Mouse (Mus musculus): ENCODE measurements around the gene Scly. TPM values are rescaled to one million over a fixed set of nuclear protein-coding genes. Genes with fewer than 3 reads are reported as not detected.
A peak's percentile ranks its signal among the peaks of the same experiment; 100 is the strongest.

Scly gene
- polyA plus RNA-seq (2015; fragmentation: Nextera tagmentation; extraction: Ambion mirVana): 11.2 and 12.1 TPM in 2 replicates

- no peaks in the 10 kb centered on the region for H3K9me3 ChIP-seq (replicated peaks; ENCODE audit: control insufficient read depth, low read length, poor library complexity, severe bottlenecking)
- no peaks in the 10 kb centered on the region for H3K27me3 ChIP-seq (ENCODE audit: control insufficient read depth, insufficient read depth, low read depth, low read length)
- under 1% methylated on average over 64 of the region's 65 CpGs for WGBS
- H3K4me1 ChIP-seq (ENCODE audit: control insufficient read depth, insufficient read depth, low read length): peaks cover 8% of the 10 kb centered on the region; the same call in 1 of the 2 replicates
- H3K4me3 ChIP-seq (ENCODE audit: low read depth, low read length): peak within 1 kb of the TSS; percentile 89
- peak within 1 kb of the TSS; percentile 79 for H3K9ac ChIP-seq (ENCODE audit: low read depth, low read length)
- H3K4me2 ChIP-seq (ENCODE audit: low read length): peak within 1 kb of the TSS; percentile 86
- ATAC-seq: peak; percentile 100
- no peaks in the 10 kb centered on the region for H3K36me3 ChIP-seq (ENCODE audit: control insufficient read depth, insufficient read depth, low read length)
- peak within 1 kb of the TSS; percentile 54 for H3K27ac ChIP-seq (ENCODE audit: low read length)
Observed at GRCm38 (mm10) chr1:91297799-91298744, at the start of gene Scly. Gene Scly, plus strand, starts transcription at chr1:91298338.

DNA sequence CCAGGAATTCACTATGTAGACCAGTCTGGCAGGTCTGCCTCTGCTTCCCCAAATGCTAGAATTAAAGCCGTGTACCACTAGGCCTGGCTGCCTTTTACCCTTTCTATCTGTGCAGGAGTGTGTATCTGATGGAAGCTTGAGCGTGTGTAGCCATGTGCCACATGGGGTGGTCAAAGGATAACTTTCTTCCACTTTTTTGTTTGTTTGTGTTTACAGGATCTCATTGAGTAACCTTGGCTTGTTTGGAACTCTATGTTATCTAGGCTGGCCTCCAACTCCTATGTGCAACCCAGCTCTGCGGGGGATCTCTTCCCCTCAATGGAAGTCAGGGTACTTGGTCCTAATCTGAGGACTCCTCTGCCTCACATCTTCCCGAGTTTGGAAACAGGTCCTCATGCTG lies 49.2 kb upstream of the Scly start:
- ATAC-seq: no peak
- peak overlapping the region; percentile 85 for H3K4me2 ChIP-seq (ENCODE audit: low read length)
- H3K4me1 ChIP-seq (ENCODE audit: control insufficient read depth, insufficient read depth, low read length): peaks cover 26% of the 10 kb centered on the region
- H3K4me3 ChIP-seq (ENCODE audit: low read depth, low read length): 0 out of 2 replicates have a peak overlapping the region, but pooled peaks have one; percentile 3
- H3K9me3 ChIP-seq (replicated peaks; ENCODE audit: control insufficient read depth, low read length, poor library complexity, severe bottlenecking): no peaks in the 10 kb centered on the region
- H3K36me3 ChIP-seq (ENCODE audit: control insufficient read depth, insufficient read depth, low read length): no peaks in the 10 kb centered on the region
- 0 out of 2 replicates have a peak overlapping the region, but pooled peaks have one; percentile 11 for H3K27ac ChIP-seq (ENCODE audit: low read length)
- 50% methylated on average over 4 of the region's 4 CpGs for WGBS
- no peaks in the 10 kb centered on the region for H3K27me3 ChIP-seq (ENCODE audit: control insufficient read depth, insufficient read depth, low read depth, low read length)
- no peak overlapping the region for H3K9ac ChIP-seq (ENCODE audit: low read depth, low read length)

- H3K36me3 ChIP-seq (ENCODE audit: control insufficient read depth, insufficient read depth, low read length): no peaks in the 10 kb centered on the region
- peak within 1 kb of the TSS; percentile 86 for H3K27ac ChIP-seq (ENCODE audit: low read length)
- peak within 1 kb of the TSS; percentile 95 for H3K4me3 ChIP-seq (ENCODE audit: low read depth, low read length)
- peak within 1 kb of the TSS; percentile 88 for H3K9ac ChIP-seq (ENCODE audit: low read depth, low read length)
- ATAC-seq: peak; percentile 99
- peak within 1 kb of the TSS; percentile 85 for H3K4me2 ChIP-seq (ENCODE audit: low read length)
- WGBS: under 1% methylated on average over 43 of the region's 43 CpGs
- peaks cover 26% of the 10 kb centered on the region for H3K4me1 ChIP-seq (ENCODE audit: control insufficient read depth, insufficient read depth, low read length)
- H3K27me3 ChIP-seq (ENCODE audit: control insufficient read depth, insufficient read depth, low read depth, low read length): no peaks in the 10 kb centered on the region
- no peaks in the 10 kb centered on the region for H3K9me3 ChIP-seq (replicated peaks; ENCODE audit: control insufficient read depth, low read length, poor library complexity, severe bottlenecking)
Observed at GRCm38 (mm10) chr1:91249564-91250414, 48.3 kb upstream of the Scly start, which contains the start of gene Ube2f. Gene Ube2f, plus strand, starts transcription at chr1:91250304.

DNA sequence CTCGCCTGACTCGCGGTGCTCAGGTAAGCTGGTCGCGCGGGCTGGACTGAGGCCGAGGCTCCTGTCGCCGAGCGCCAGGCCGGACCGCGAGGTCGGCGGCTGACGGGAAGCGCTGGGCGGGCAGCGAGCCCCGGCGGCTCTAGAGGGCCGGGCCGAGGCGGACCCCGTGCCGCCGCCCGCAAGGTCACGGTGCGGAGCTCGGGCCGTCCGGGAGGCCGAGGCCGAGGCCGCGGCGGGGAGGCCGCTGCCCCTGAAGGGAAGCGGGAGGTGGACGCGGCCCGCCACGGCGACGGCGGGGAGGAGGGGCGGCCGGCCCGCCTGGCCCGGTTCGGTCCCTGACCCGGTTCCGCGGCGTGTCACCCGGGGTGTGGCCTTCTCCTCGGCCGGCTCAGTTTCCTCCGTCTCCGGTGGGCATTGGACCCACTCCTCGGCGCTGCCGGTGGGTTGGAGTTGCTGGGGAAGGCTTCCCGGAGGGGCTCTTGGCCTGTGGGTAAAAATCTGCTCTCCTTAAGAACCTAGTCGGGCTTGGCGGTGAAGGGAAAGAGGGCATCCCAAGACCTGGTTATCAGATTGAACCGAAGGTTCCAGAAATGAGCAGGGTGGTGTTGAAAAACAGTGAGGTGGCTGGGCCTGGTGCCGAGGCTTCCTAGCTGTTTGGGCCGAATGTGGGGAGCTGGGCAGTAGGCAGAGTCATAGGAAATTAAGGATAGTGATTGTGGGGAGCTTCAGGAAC lies 47.6 kb upstream of the Scly start:
- no peaks in the 10 kb centered on the region for H3K36me3 ChIP-seq (ENCODE audit: control insufficient read depth, insufficient read depth, low read length)
- no peak; the same call in 1 of the 2 replicates for ATAC-seq

GRCm38 (mm10) chr1:91251148-91251650 lies 46.9 kb upstream of the Scly start:
- ATAC-seq: no peak
- H3K4me1 ChIP-seq (ENCODE audit: control insufficient read depth, insufficient read depth, low read length): peaks cover 26% of the 10 kb centered on the region

More for the DNA sequence above, 47.6 kb upstream of the Scly start:
- Histone ChIP-seq H3K4me1 (ENCODE audit: control insufficient read depth, insufficient read depth, low read length) (peaks cover 26% of the 10 kb centered on the region), H3K9me3 (replicated peaks; ENCODE audit: control insufficient read depth, low read length, poor library complexity, severe bottlenecking) (no peaks in the 10 kb centered on the region), H3K4me3 (ENCODE audit: low read depth, low read length) (peak overlapping the region; percentile 95), H3K4me2 (ENCODE audit: low read length) (peak overlapping the region; percentile 82), H3K27me3 (ENCODE audit: control insufficient read depth, insufficient read depth, low read depth, low read length) (no peaks in the 10 kb centered on the region), H3K9ac (ENCODE audit: low read depth, low read length) (peak overlapping the region; percentile 88), H3K27ac (ENCODE audit: low read length) (peak overlapping the region; percentile 86)
- WGBS: under 1% methylated on average over 37 of the region's 70 CpGs

GRCm38 (mm10) chr1:91251927-91252326 lies 46.2 kb upstream of the Scly start:
- Histone ChIP-seq H3K9ac (ENCODE audit: low read depth, low read length) (no peak overlapping the region), H3K27me3 (ENCODE audit: control insufficient read depth, insufficient read depth, low read depth, low read length) (no peaks in the 10 kb centered on the region), H3K9me3 (replicated peaks; ENCODE audit: control insufficient read depth, low read length, poor library complexity, severe bottlenecking) (no peaks in the 10 kb centered on the region), H3K36me3 (ENCODE audit: control insufficient read depth, insufficient read depth, low read length) (no peaks in the 10 kb centered on the region; the same call in 1 of the 2 replicates), H3K27ac (ENCODE audit: low read length) (no peak overlapping the region), H3K4me3 (ENCODE audit: low read depth, low read length) (no peak overlapping the region), H3K4me1 (ENCODE audit: control insufficient read depth, insufficient read depth, low read length) (peaks cover 26% of the 10 kb centered on the region), H3K4me2 (ENCODE audit: low read length) (peak overlapping the region; percentile 19; the same call in 1 of the 2 replicates)
- WGBS: 66% methylated on average over 8 of the region's 8 CpGs
- no peak for ATAC-seq

More at GRCm38 (mm10) chr1:91251148-91251650, 46.9 kb upstream of the Scly start:
- Histone ChIP-seq H3K27me3 (ENCODE audit: control insufficient read depth, insufficient read depth, low read depth, low read length) (no peaks in the 10 kb centered on the region), H3K9me3 (replicated peaks; ENCODE audit: control insufficient read depth, low read length, poor library complexity, severe bottlenecking) (no peaks in the 10 kb centered on the region), H3K27ac (ENCODE audit: low read length) (no peak overlapping the region), H3K4me2 (ENCODE audit: low read length) (peak overlapping the region; percentile 82), H3K9ac (ENCODE audit: low read depth, low read length) (peak overlapping the region; percentile 88), H3K4me3 (ENCODE audit: low read depth, low read length) (peak overlapping the region; percentile 95), H3K36me3 (ENCODE audit: control insufficient read depth, insufficient read depth, low read length) (no peaks in the 10 kb centered on the region)
- WGBS: 48% methylated on average over 5 of the region's 5 CpGs

GRCm38 (mm10) chr1:91257918-91258317 lies 40.2 kb upstream of the Scly start:
- no peaks in the 10 kb centered on the region; the same call in 1 of the 2 replicates for H3K36me3 ChIP-seq (ENCODE audit: control insufficient read depth, insufficient read depth, low read length)
- no peak overlapping the region for H3K9ac ChIP-seq (ENCODE audit: low read depth, low read length)
- no peak overlapping the region for H3K27ac ChIP-seq (ENCODE audit: low read length)
- H3K9me3 ChIP-seq (replicated peaks; ENCODE audit: control insufficient read depth, low read length, poor library complexity, severe bottlenecking): no peaks in the 10 kb centered on the region
- H3K4me2 ChIP-seq (ENCODE audit: low read length): no peak overlapping the region
- peaks cover 3% of the 10 kb centered on the region; the same call in 1 of the 2 replicates for H3K4me1 ChIP-seq (ENCODE audit: control insufficient read depth, insufficient read depth, low read length)
- no peak for ATAC-seq
- H3K27me3 ChIP-seq (ENCODE audit: control insufficient read depth, insufficient read depth, low read depth, low read length): no peaks in the 10 kb centered on the region
- no peak overlapping the region for H3K4me3 ChIP-seq (ENCODE audit: low read depth, low read length)

- no peak for ATAC-seq
- no peaks in the 10 kb centered on the region for H3K4me1 ChIP-seq (ENCODE audit: control insufficient read depth, insufficient read depth, low read length)
- 95% methylated on average over 5 of the region's 5 CpGs for WGBS
- H3K4me2 ChIP-seq (ENCODE audit: low read length): no peak overlapping the region
- no peaks in the 10 kb centered on the region; the same call in 1 of the 2 replicates for H3K36me3 ChIP-seq (ENCODE audit: control insufficient read depth, insufficient read depth, low read length)
- no peaks in the 10 kb centered on the region for H3K9me3 ChIP-seq (replicated peaks; ENCODE audit: control insufficient read depth, low read length, poor library complexity, severe bottlenecking)
- H3K27ac ChIP-seq (ENCODE audit: low read length): no peak overlapping the region
- no peak overlapping the region for H3K9ac ChIP-seq (ENCODE audit: low read depth, low read length)
- H3K4me3 ChIP-seq (ENCODE audit: low read depth, low read length): no peak overlapping the region
- H3K27me3 ChIP-seq (ENCODE audit: control insufficient read depth, insufficient read depth, low read depth, low read length): no peaks in the 10 kb centered on the region
Observed at GRCm38 (mm10) chr1:91259794-91260193, 38.3 kb upstream of the Scly start.
